Mouse (Mus musculus): ENCODE data around the gene Galt. TPM values are rescaled to one million over a fixed set of nuclear protein-coding genes. Genes with fewer than 3 reads are reported as not detected.

Galt gene
- polyA plus RNA-seq (2015; fragmentation: Nextera tagmentation; extraction: Ambion mirVana) = 72.1 and 75.2 TPM in 2 replicates

DNA sequence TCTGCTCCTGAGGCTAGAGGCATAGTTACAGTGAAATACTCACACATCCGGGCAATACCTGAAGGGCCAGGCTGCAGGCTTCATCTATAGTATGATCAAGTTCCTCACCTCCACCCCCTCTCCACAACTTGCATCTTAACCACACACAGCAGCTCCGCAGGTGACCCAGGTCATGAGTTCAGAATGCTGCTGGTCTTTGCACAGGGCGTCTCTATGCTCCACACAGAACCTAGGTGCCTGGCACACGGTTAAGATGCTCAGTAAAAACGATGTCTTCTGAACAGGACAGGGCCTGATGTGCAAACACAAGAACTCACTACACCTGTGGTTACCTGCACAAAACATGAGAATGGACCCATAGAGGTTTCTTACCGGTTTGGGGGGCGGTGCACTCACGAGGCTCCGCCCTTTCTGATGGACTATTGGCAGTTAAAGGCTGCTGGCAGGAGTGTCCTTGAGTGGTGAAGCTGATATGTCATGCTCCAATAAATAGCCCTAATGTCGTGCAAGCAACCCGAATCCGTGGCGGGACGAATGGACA, at the start of gene Galt:
TSS of gene Galt (plus strand) at position 432 of the 541 bp plus-strand sequence.
- Histone ChIP-seq H3K27me3 (ENCODE audit: insufficient read depth, low read length) (no peaks in the 10 kb centered on the region), H3K9me3 (replicated peaks; ENCODE audit: low read length) (no peaks in the 10 kb centered on the region), H3K4me1 (replicated peaks; ENCODE audit: insufficient read depth, low read length) (peaks cover 15% of the 10 kb centered on the region), H3K4me2 (ENCODE audit: low read length) (peak within 1 kb of the TSS; percentile 87), H3K9ac (ENCODE audit: low read depth, low read length) (peak within 1 kb of the TSS; percentile 85), H3K27ac (peak within 1 kb of the TSS; percentile 93), H3K4me3 (replicated peaks; ENCODE audit: low read depth, low read length) (peak within 1 kb of the TSS; percentile 81), H3K36me3 (ENCODE audit: insufficient read depth, low read length) (no peaks in the 10 kb centered on the region)
- ATAC-seq (replicated peaks; ENCODE audit: low FRiP score, low read depth) (peak; percentile 54), DNase-seq (ENCODE audit: low spot score) (no peak)
- 11% methylated on average over 14 of the region's 14 CpGs for WGBS
- no peak for TF ChIP-seq CTCF (IDR thresholded peaks at IDR 0.05; ENCODE audit: low read depth)

- Histone ChIP-seq H3K9me3 (replicated peaks; ENCODE audit: low read length) (no peaks in the 10 kb centered on the region), H3K4me1 (replicated peaks; ENCODE audit: insufficient read depth, low read length) (no peaks in the 10 kb centered on the region), H3K27ac (no peak overlapping the region), H3K4me3 (replicated peaks; ENCODE audit: low read depth, low read length) (no peak overlapping the region), H3K4me2 (ENCODE audit: low read length) (no peak overlapping the region), H3K36me3 (ENCODE audit: insufficient read depth, low read length) (no peaks in the 10 kb centered on the region), H3K27me3 (ENCODE audit: insufficient read depth, low read length) (peaks cover 3% of the 10 kb centered on the region; the same call in 1 of the 2 replicates), H3K9ac (ENCODE audit: low read depth, low read length) (no peak overlapping the region)
- no peak for TF ChIP-seq CTCF (IDR thresholded peaks at IDR 0.05; ENCODE audit: low read depth)
- WGBS = 59% methylated on average over 19 of the region's 19 CpGs
- DNase-seq (ENCODE audit: low spot score) (no peak), ATAC-seq (replicated peaks; ENCODE audit: low FRiP score, low read depth) (no peak)
Measured at GRCm38 (mm10) chr4:41705922-41706754, 48.9 kb upstream of the Galt start.

DNA sequence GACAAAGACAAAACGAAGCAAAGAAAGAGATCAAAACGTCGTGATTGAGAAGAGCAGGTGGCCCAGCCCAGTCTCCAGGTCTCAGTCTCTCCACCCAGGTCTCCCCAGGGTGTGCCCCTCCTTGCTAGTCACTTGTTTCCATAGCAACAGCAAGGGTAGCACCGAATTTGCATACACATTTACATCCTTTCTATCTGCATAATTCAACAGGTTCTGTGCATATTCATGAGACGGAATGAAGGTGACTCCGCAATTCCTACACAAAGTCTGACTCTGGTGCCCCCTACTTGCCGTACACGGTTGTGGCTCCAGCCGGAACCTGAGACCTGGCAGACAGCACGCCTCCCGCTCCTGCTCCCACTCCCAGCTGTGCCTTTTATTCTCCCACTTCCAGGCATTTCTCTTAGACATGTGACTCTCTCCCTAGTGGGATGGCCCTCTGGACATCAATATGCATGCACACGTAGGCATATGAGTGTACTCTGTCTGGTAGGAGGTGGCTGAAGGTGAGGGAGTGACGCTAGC, 48.0 kb upstream of the Galt start:
- no peak overlapping the region for H3K9ac ChIP-seq (ENCODE audit: low read depth, low read length)
- 2% methylated on average over 13 of the region's 13 CpGs for WGBS
- no peaks in the 10 kb centered on the region for H3K9me3 ChIP-seq (replicated peaks; ENCODE audit: low read length)
- no peak overlapping the region for H3K27ac ChIP-seq
- H3K36me3 ChIP-seq (ENCODE audit: insufficient read depth, low read length) = no peaks in the 10 kb centered on the region
- no peak overlapping the region for H3K4me3 ChIP-seq (replicated peaks; ENCODE audit: low read depth, low read length)
- DNase-seq (ENCODE audit: low spot score) (peak; percentile 89), ATAC-seq (replicated peaks; ENCODE audit: low FRiP score, low read depth) (peak; percentile 71)
- H3K27me3 ChIP-seq (ENCODE audit: insufficient read depth, low read length) = peaks cover 3% of the 10 kb centered on the region; the same call in 1 of the 2 replicates
- peak; percentile 80 for TF ChIP-seq CTCF (IDR thresholded peaks at IDR 0.05; ENCODE audit: low read depth)
- 0 out of 2 replicates have a peak overlapping the region, but pooled peaks have one; percentile 17 for H3K4me2 ChIP-seq (ENCODE audit: low read length)
- H3K4me1 ChIP-seq (replicated peaks; ENCODE audit: insufficient read depth, low read length) = peaks cover 8% of the 10 kb centered on the region

GRCm38 (mm10) chr4:41708192-41708745, 46.8 kb upstream of the Galt start:
- no peaks in the 10 kb centered on the region for H3K9me3 ChIP-seq (replicated peaks; ENCODE audit: low read length)
- TF ChIP-seq CTCF (IDR thresholded peaks at IDR 0.05; ENCODE audit: low read depth) = peak; percentile 87
- no peaks in the 10 kb centered on the region for H3K36me3 ChIP-seq (ENCODE audit: insufficient read depth, low read length)
- H3K4me2 ChIP-seq (ENCODE audit: low read length) = no peak overlapping the region
- 38% methylated on average over 8 of the region's 8 CpGs for WGBS
- H3K27me3 ChIP-seq (ENCODE audit: insufficient read depth, low read length) = peaks cover 3% of the 10 kb centered on the region; the same call in 1 of the 2 replicates
- H3K27ac ChIP-seq = no peak overlapping the region
- peaks cover 17% of the 10 kb centered on the region for H3K4me1 ChIP-seq (replicated peaks; ENCODE audit: insufficient read depth, low read length)
- H3K9ac ChIP-seq (ENCODE audit: low read depth, low read length) = no peak overlapping the region
- ATAC-seq (replicated peaks; ENCODE audit: low FRiP score, low read depth) (0 out of 2 replicates have a peak, but pooled peaks have one; percentile 12), DNase-seq (ENCODE audit: low spot score) (peak; percentile 91)
- no peak overlapping the region for H3K4me3 ChIP-seq (replicated peaks; ENCODE audit: low read depth, low read length)

GRCm38 (mm10) chr4:41710229-41710628, 44.8 kb upstream of the Galt start:
- ATAC-seq (replicated peaks; ENCODE audit: low FRiP score, low read depth) (no peak), DNase-seq (ENCODE audit: low spot score) (no peak)
- TF ChIP-seq CTCF (IDR thresholded peaks at IDR 0.05; ENCODE audit: low read depth) = peak; percentile 44
- Histone ChIP-seq H3K4me3 (replicated peaks; ENCODE audit: low read depth, low read length) (no peak overlapping the region), H3K4me1 (replicated peaks; ENCODE audit: insufficient read depth, low read length) (peaks cover 21% of the 10 kb centered on the region), H3K9ac (ENCODE audit: low read depth, low read length) (no peak overlapping the region), H3K27me3 (ENCODE audit: insufficient read depth, low read length) (no peaks in the 10 kb centered on the region), H3K9me3 (replicated peaks; ENCODE audit: low read length) (no peaks in the 10 kb centered on the region), H3K36me3 (ENCODE audit: insufficient read depth, low read length) (no peaks in the 10 kb centered on the region), H3K27ac (no peak overlapping the region), H3K4me2 (ENCODE audit: low read length) (no peak overlapping the region)
- WGBS = 65% methylated on average over 4 of the region's 4 CpGs
